Mouse (Mus musculus) cortical plate, adult 2 months (tissue): Measurements from ENCODE around the gene Pik3cd.

Source experiments
- CTCF ChIP-seq: fragments of 200-500 bp; IDR thresholded peaks from 2 replicates; pipeline ENCODE4 v1.5.1; 2011; ENCODE audit warnings: mild to moderate bottlenecking, control low read depth, low read length; ENCODE audit not compliant: insufficient read depth; ENCODE audit errors: extremely low read depth
- POLR2A ChIP-seq: fragments of 200-500 bp; IDR thresholded peaks from 2 replicates; pipeline ENCODE4 v1.6.1; 2011; ENCODE audit warnings: mild to moderate bottlenecking, low read length, control low read depth; ENCODE audit not compliant: insufficient read depth; ENCODE audit errors: extremely low read depth

GRCm38 (mm10) chr4:149732800-149733199 is 30.4 kb upstream of the Pik3cd start:
- no peak for TF ChIP-seq POLR2A
- TF ChIP-seq CTCF: no peak
